19 mouse cellular contexts compared by ENCODE assay signal in genomic region chr1:80167706-80168105, GRCm38 (mm10). TPM values are rescaled to one million over a fixed set of nuclear protein-coding genes. Genes with fewer than 3 reads are reported as not detected.
"Had no signal": no experiment of that assay in that cellular context is flagged by ENCODE, and none has a peak within 500 bp of the region (broad histone marks: within the 10 kb centered on the region; RNA-seq: fewer than 3 reads in every experiment).

No protein-coding gene starts in this region.

- H3K27ac ChIP-seq: layer of hippocampus, adult 2 months; limb, embryonic 10.5 days; limb, embryonic 13.5 days; liver, embryonic 13.5 days; stomach, postnatal 0 days had no signal

- DNase-seq: kidney, adult 18-20 months; kidney, adult 9 months; kidney, postnatal 14 days; kidney, postnatal 4 days; liver, embryonic 13.5 days; lung, adult 2 months; lung, postnatal 14 days; lung, postnatal 4 days; midbrain, embryonic 14.5 days; thymus, adult 2 months; thymus, postnatal 14 days; thymus, postnatal 4 days had no signal

- H3K4me3 ChIP-seq: layer of hippocampus, adult 2 months; limb, embryonic 10.5 days; limb, embryonic 13.5 days; liver, embryonic 13.5 days had no signal

- H3K4me1 ChIP-seq: limb, embryonic 10.5 days; limb, embryonic 13.5 days; liver, embryonic 13.5 days had no signal

RNA-seq across cellular contexts. Expression of gene Fam124b, which starts 50.6 kb away (rescaled TPM):
- total RNA-seq: liver, adult 2 months; megakaryocyte-erythroid progenitor cell, adult 5-6 weeks had no signal
- polyA plus RNA-seq: liver, adult 2 months; liver, embryonic 13.5 days; small intestine, adult 2 months had no signal
